Mouse (Mus musculus): Measurements from ENCODE around the gene Sycp2. TPM values are rescaled to one million over a fixed set of nuclear protein-coding genes. Genes with fewer than 3 reads are reported as not detected.

Gene Sycp2
- polyA plus RNA-seq, 1 experiment from 2014 or later = 0.57 TPM

GRCm38 (mm10) chr2:178427181-178427580 lies 19.7 kb upstream of the Sycp2 start:
- Histone ChIP-seq H3K9me3 (no peaks in the 10 kb centered on the region), H3K9ac (no peak overlapping the region), H3K4me3 (no peak overlapping the region), H3K4me1 (no peaks in the 10 kb centered on the region; the same call in 1 of the 2 replicates), H3K27me3 (replicated peaks) (no peaks in the 10 kb centered on the region), H3K4me2 (no peak overlapping the region), H3K36me3 (replicated peaks) (no peaks in the 10 kb centered on the region), H3K27ac (no peak overlapping the region)
- 85% methylated on average over 5 of the region's 5 CpGs for WGBS
- no peak for ATAC-seq (replicated peaks)

GRCm38 (mm10) chr2:178426229-178426628 lies 18.7 kb upstream of the Sycp2 start:
- Histone ChIP-seq H3K9me3 (no peaks in the 10 kb centered on the region), H3K4me3 (no peak overlapping the region), H3K27me3 (replicated peaks) (no peaks in the 10 kb centered on the region), H3K4me2 (no peak overlapping the region), H3K27ac (no peak overlapping the region), H3K4me1 (no peaks in the 10 kb centered on the region; the same call in 1 of the 2 replicates), H3K9ac (no peak overlapping the region), H3K36me3 (replicated peaks) (no peaks in the 10 kb centered on the region)
- peak; percentile 40; the same call in 1 of the 2 replicates for ATAC-seq (replicated peaks)
- WGBS = 45% methylated on average over 4 of the region's 4 CpGs

- no peaks in the 10 kb centered on the region for H3K27me3 ChIP-seq (replicated peaks)
- no peaks in the 10 kb centered on the region for H3K9me3 ChIP-seq
- no peaks in the 10 kb centered on the region for H3K36me3 ChIP-seq (replicated peaks)
- ATAC-seq (replicated peaks) = no peak
- no peak overlapping the region for H3K27ac ChIP-seq
- no peak overlapping the region for H3K4me2 ChIP-seq
- no peaks in the 10 kb centered on the region; the same call in 1 of the 2 replicates for H3K4me1 ChIP-seq
- WGBS = 80% methylated on average over 5 of the region's 5 CpGs
- no peak overlapping the region for H3K9ac ChIP-seq
- H3K4me3 ChIP-seq = no peak overlapping the region
Observed at GRCm38 (mm10) chr2:178423223-178423622, 15.7 kb upstream of the Sycp2 start.

GRCm38 (mm10) chr2:178422186-178422585 lies 14.7 kb upstream of the Sycp2 start:
- no peaks in the 10 kb centered on the region for H3K36me3 ChIP-seq (replicated peaks)
- H3K27ac ChIP-seq = no peak overlapping the region
- H3K9ac ChIP-seq = no peak overlapping the region
- H3K4me3 ChIP-seq = no peak overlapping the region
- no peak overlapping the region for H3K4me2 ChIP-seq
- no peaks in the 10 kb centered on the region for H3K9me3 ChIP-seq
- H3K4me1 ChIP-seq = no peaks in the 10 kb centered on the region; the same call in 1 of the 2 replicates
- no peaks in the 10 kb centered on the region for H3K27me3 ChIP-seq (replicated peaks)
- ATAC-seq (replicated peaks) = no peak
- WGBS = 43% methylated on average over 3 of the region's 3 CpGs

GRCm38 (mm10) chr2:178421603-178422002 lies 14.1 kb upstream of the Sycp2 start:
- Histone ChIP-seq H3K4me3 (no peak overlapping the region), H3K4me1 (no peaks in the 10 kb centered on the region; the same call in 1 of the 2 replicates), H3K9ac (no peak overlapping the region), H3K27ac (no peak overlapping the region), H3K36me3 (replicated peaks) (no peaks in the 10 kb centered on the region), H3K4me2 (no peak overlapping the region), H3K27me3 (replicated peaks) (no peaks in the 10 kb centered on the region), H3K9me3 (no peaks in the 10 kb centered on the region)
- 40% methylated on average over 6 of the region's 6 CpGs for WGBS
- ATAC-seq (replicated peaks) = no peak; the same call in 1 of the 2 replicates

GRCm38 (mm10) chr2:178420576-178420975 lies 13.1 kb upstream of the Sycp2 start:
- Histone ChIP-seq H3K27me3 (replicated peaks) (no peaks in the 10 kb centered on the region), H3K27ac (no peak overlapping the region), H3K4me3 (no peak overlapping the region), H3K9me3 (no peaks in the 10 kb centered on the region), H3K4me2 (no peak overlapping the region), H3K4me1 (no peaks in the 10 kb centered on the region; the same call in none of the 2 replicates), H3K36me3 (replicated peaks) (no peaks in the 10 kb centered on the region), H3K9ac (no peak overlapping the region)
- ATAC-seq (replicated peaks) = no peak
- WGBS = 86% methylated on average over 9 of the region's 9 CpGs

GRCm38 (mm10) chr2:178416970-178417369 lies 9.5 kb upstream of the Sycp2 start:
- 73% methylated on average over 4 of the region's 4 CpGs for WGBS
- Histone ChIP-seq H3K4me3 (no peak overlapping the region), H3K4me1 (peaks cover 21% of the 10 kb centered on the region), H3K9ac (no peak overlapping the region), H3K27me3 (replicated peaks) (0 out of 2 replicates have a peak, but pooled peaks cover 5% of the 10 kb centered on the region), H3K9me3 (no peaks in the 10 kb centered on the region), H3K36me3 (replicated peaks) (no peaks in the 10 kb centered on the region), H3K4me2 (no peak overlapping the region), H3K27ac (no peak overlapping the region)
- no peak for ATAC-seq (replicated peaks)

GRCm38 (mm10) chr2:178416427-178416826 lies 8.9 kb upstream of the Sycp2 start:
- Histone ChIP-seq H3K4me2 (no peak overlapping the region), H3K27me3 (replicated peaks) (0 out of 2 replicates have a peak, but pooled peaks cover 5% of the 10 kb centered on the region), H3K9ac (no peak overlapping the region), H3K4me1 (peaks cover 21% of the 10 kb centered on the region), H3K9me3 (no peaks in the 10 kb centered on the region), H3K4me3 (no peak overlapping the region), H3K36me3 (replicated peaks) (no peaks in the 10 kb centered on the region), H3K27ac (no peak overlapping the region)
- 79% methylated on average over 13 of the region's 13 CpGs for WGBS
- ATAC-seq (replicated peaks) = no peak

- H3K4me1 ChIP-seq = peaks cover 21% of the 10 kb centered on the region
- peak overlapping the region; percentile 61; the same call in 1 of the 2 replicates for H3K9ac ChIP-seq
- peak overlapping the region; percentile 58 for H3K4me3 ChIP-seq
- peak overlapping the region; percentile 98 for H3K4me2 ChIP-seq
- H3K27ac ChIP-seq = peak overlapping the region; percentile 80
- 0 out of 2 replicates have a peak, but pooled peaks cover 5% of the 10 kb centered on the region for H3K27me3 ChIP-seq (replicated peaks)
- no peak; the same call in 1 of the 2 replicates for ATAC-seq (replicated peaks)
- WGBS = 26% methylated on average over 3 of the region's 3 CpGs
- H3K36me3 ChIP-seq (replicated peaks) = no peaks in the 10 kb centered on the region
- H3K9me3 ChIP-seq = no peaks in the 10 kb centered on the region
Observed at GRCm38 (mm10) chr2:178415150-178415448, 7.6 kb upstream of the Sycp2 start.

- no peaks in the 10 kb centered on the region for H3K36me3 ChIP-seq (replicated peaks)
- peak within 1 kb of the TSS; percentile 80 for H3K27ac ChIP-seq
- 0 out of 2 replicates have a peak, but pooled peaks cover 5% of the 10 kb centered on the region for H3K27me3 ChIP-seq (replicated peaks)
- WGBS = under 1% methylated on average over 57 of the region's 74 CpGs
- H3K4me1 ChIP-seq = peaks cover 21% of the 10 kb centered on the region
- peak within 1 kb of the TSS; percentile 61 for H3K9ac ChIP-seq
- peak within 1 kb of the TSS; percentile 58 for H3K4me3 ChIP-seq
- no peaks in the 10 kb centered on the region for H3K9me3 ChIP-seq
- H3K4me2 ChIP-seq = peak within 1 kb of the TSS; percentile 98
- ATAC-seq (replicated peaks) = peak; percentile 90
Observed at GRCm38 (mm10) chr2:178414261-178415149, 7.0 kb upstream of the Sycp2 start, which contains the start of the genes Ppp1r3d and Fam217b. Ppp1r3d (minus strand) TSS chr2:178414472. Fam217b (plus strand) TSS chr2:178414524.

- peak overlapping the region; percentile 61 for H3K9ac ChIP-seq
- ATAC-seq (replicated peaks) = peak; percentile 29
- H3K36me3 ChIP-seq (replicated peaks) = no peaks in the 10 kb centered on the region
- H3K27ac ChIP-seq = no peak overlapping the region
- 16% methylated on average over 75 of the region's 75 CpGs for WGBS
- H3K4me1 ChIP-seq = peaks cover 21% of the 10 kb centered on the region
- H3K4me3 ChIP-seq = peak overlapping the region; percentile 58
- H3K27me3 ChIP-seq (replicated peaks) = 0 out of 2 replicates have a peak, but pooled peaks cover 5% of the 10 kb centered on the region
- peak overlapping the region; percentile 98 for H3K4me2 ChIP-seq
- no peaks in the 10 kb centered on the region for H3K9me3 ChIP-seq
Observed at GRCm38 (mm10) chr2:178413481-178414260, 6.2 kb upstream of the Sycp2 start.

GRCm38 (mm10) chr2:178413081-178413480 lies 5.6 kb upstream of the Sycp2 start:
- ATAC-seq (replicated peaks) = no peak
- no peaks in the 10 kb centered on the region for H3K36me3 ChIP-seq (replicated peaks)
- H3K4me3 ChIP-seq = peak overlapping the region; percentile 58
- no peaks in the 10 kb centered on the region for H3K9me3 ChIP-seq
- peaks cover 21% of the 10 kb centered on the region for H3K4me1 ChIP-seq
- H3K27ac ChIP-seq = no peak overlapping the region
- H3K4me2 ChIP-seq = peak overlapping the region; percentile 98
- H3K27me3 ChIP-seq (replicated peaks) = 0 out of 2 replicates have a peak, but pooled peaks cover 5% of the 10 kb centered on the region
- H3K9ac ChIP-seq = no peak overlapping the region
- 63% methylated on average over 13 of the region's 13 CpGs for WGBS
